Mouse (Mus musculus) megakaryocyte, embryonic 14.5 days (primary cell): ENCODE measurements around the gene Mafb. TPM values are rescaled to one million over a fixed set of nuclear protein-coding genes. Genes with fewer than 3 reads are reported as not detected.
A peak's percentile ranks its signal among the peaks of the same experiment; 100 is the strongest.

ENCODE experiments used
- H3K27me3 ChIP-seq: replicated peaks from 2 replicates; pipeline ENCODE3; 2012; ENCODE audit warnings: inconsistent platforms
- H3K36me3 ChIP-seq: replicated peaks from 2 replicates; pipeline ENCODE3; 2012; ENCODE audit warnings: low read length, inconsistent platforms, mixed read lengths
- H3K4me1 ChIP-seq: 2 replicates; pipeline ENCODE4 v1.6.1; 2012; ENCODE audit warnings: inconsistent platforms
- H3K4me3 ChIP-seq: replicated peaks from 2 replicates; pipeline ENCODE3; 2012; ENCODE audit warnings: moderate library complexity, mild to moderate bottlenecking, inconsistent platforms
- H3K9me3 ChIP-seq: 2 replicates; pipeline ENCODE4 v1.6.1; 2012; ENCODE audit warnings: inconsistent platforms
- FLI1 ChIP-seq: IDR thresholded peaks from 2 replicates; pipeline ENCODE4 v1.6.1; 2012; ENCODE audit warnings: low read length, inconsistent platforms, mixed read lengths
- GATA1 ChIP-seq: IDR thresholded peaks from 3 replicates; pipeline ENCODE4 v1.6.1; 2012; ENCODE audit warnings: mixed read lengths, low read length, inconsistent platforms, borderline replicate concordance
- polyA plus RNA-seq: library from polyadenylated mRNA; stranded (reverse); fragments of >175 nt; gene quantifications from 2 replicates; pipeline ENCODE4 v1.2.3, GENCODE M21; 2012; ENCODE audit warnings: low replicate concordance; ENCODE audit not compliant: insufficient read depth

Gene Mafb
- polyA plus RNA-seq, result 7.6 and 26.8 TPM in 2 replicates

DNA sequence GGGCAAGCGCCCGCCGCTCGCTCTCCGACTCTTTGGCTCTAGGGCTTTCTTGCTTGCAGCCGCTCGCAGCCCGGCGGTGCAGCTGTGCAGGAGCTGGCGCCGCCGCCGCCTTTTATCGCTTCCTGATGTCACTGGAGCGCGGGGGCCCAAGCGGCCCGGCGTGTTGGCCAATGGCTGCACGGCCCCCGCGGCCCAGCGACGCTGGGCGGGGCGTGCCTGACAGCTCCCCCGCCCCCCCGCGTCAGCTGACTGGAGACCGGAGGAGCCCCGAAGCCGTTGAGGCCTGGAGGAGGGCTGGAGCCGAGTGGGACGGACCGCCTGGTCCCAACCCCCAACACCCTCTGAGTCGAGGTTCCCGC is at the start of gene Mafb:
Gene Mafb, minus strand, starts transcription at position 86 of the 359 bp plus-strand sequence.
- Histone ChIP-seq H3K27me3 (peaks cover 98% of the 10 kb centered on the region), H3K9me3 (peaks cover 8% of the 10 kb centered on the region; the same call in 1 of the 2 replicates), H3K4me1 (peaks cover 38% of the 10 kb centered on the region), H3K36me3 (no peaks in the 10 kb centered on the region), H3K4me3 (peak within 1 kb of the TSS; percentile 90)
- TF ChIP-seq FLI1, result no peak
- no peak for TF ChIP-seq GATA1

GRCm38 (mm10) chr2:160415161-160415560 is 48.3 kb upstream of the Mafb start:
- Histone ChIP-seq H3K4me1 (no peaks in the 10 kb centered on the region), H3K27me3 (no peaks in the 10 kb centered on the region), H3K4me3 (no peak overlapping the region), H3K36me3 (no peaks in the 10 kb centered on the region), H3K9me3 (peaks cover 15% of the 10 kb centered on the region; the same call in 1 of the 2 replicates)
- TF ChIP-seq GATA1, result no peak
- no peak for TF ChIP-seq FLI1

GRCm38 (mm10) chr2:160414736-160415135 is 47.9 kb upstream of the Mafb start:
- no peak for TF ChIP-seq GATA1
- TF ChIP-seq FLI1, result no peak
- no peak overlapping the region for H3K4me3 ChIP-seq
- H3K9me3 ChIP-seq, result peaks cover 15% of the 10 kb centered on the region; the same call in 1 of the 2 replicates
- no peaks in the 10 kb centered on the region for H3K36me3 ChIP-seq
- no peaks in the 10 kb centered on the region for H3K4me1 ChIP-seq
- no peaks in the 10 kb centered on the region for H3K27me3 ChIP-seq

DNA sequence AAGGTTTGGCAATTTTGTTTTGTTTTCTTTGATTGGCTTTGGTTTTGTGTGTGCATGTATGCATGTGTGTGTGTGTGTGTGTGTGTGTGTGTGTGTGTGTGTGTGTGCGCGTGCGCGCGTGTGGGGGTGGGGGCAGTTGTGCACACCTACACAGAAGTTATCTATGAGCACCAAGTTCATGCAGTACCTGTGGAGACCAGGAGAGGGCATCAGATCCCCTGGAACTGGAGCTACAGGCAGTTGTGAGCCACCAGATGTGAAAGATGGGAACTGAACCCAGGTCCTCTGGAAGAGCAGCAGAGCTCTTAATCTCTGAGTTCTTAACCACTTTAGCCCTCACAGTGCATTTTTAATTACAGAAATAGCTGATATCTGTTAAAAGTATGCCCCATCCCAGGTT is 47.1 kb upstream of the Mafb start:
- no peak for TF ChIP-seq GATA1
- TF ChIP-seq FLI1, result no peak
- H3K27me3 ChIP-seq, result no peaks in the 10 kb centered on the region
- peaks cover 16% of the 10 kb centered on the region; the same call in 1 of the 2 replicates for H3K9me3 ChIP-seq
- no peaks in the 10 kb centered on the region for H3K4me1 ChIP-seq
- no peaks in the 10 kb centered on the region for H3K36me3 ChIP-seq
- H3K4me3 ChIP-seq, result no peak overlapping the region

- H3K4me3 ChIP-seq, result no peak overlapping the region
- H3K27me3 ChIP-seq, result peaks cover 2% of the 10 kb centered on the region
- peaks cover 25% of the 10 kb centered on the region for H3K9me3 ChIP-seq
- H3K36me3 ChIP-seq, result no peaks in the 10 kb centered on the region
- no peaks in the 10 kb centered on the region for H3K4me1 ChIP-seq
- TF ChIP-seq GATA1 (no peak), FLI1 (no peak)
Measured at GRCm38 (mm10) chr2:160413055-160413454, 46.2 kb upstream of the Mafb start.

GRCm38 (mm10) chr2:160411431-160411830 is 44.6 kb upstream of the Mafb start:
- H3K4me3 ChIP-seq, result no peak overlapping the region
- no peaks in the 10 kb centered on the region for H3K36me3 ChIP-seq
- peaks cover 25% of the 10 kb centered on the region for H3K9me3 ChIP-seq
- peaks cover 2% of the 10 kb centered on the region for H3K27me3 ChIP-seq
- TF ChIP-seq GATA1 (no peak), FLI1 (no peak)
- H3K4me1 ChIP-seq, result no peaks in the 10 kb centered on the region

DNA sequence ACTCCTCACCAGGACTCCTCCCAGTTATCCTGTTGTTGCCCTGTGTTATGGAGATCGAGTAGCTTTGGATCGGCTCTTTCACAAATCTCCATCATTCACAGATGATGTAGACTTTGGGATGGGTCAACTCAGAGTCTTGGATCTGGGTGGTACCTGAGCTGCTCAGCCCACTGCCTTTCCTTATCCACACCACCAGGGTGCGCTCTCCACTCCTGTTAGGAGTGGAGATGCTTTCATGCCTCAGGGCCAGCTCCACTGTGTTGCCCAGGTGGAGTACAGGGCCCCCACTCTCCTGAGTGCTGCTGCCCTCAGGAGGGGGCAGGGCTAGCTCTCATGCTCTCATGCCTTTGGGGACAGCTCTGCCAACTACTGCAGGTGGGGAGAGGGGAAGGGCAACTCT is 40.9 kb upstream of the Mafb start:
- Histone ChIP-seq H3K9me3 (peaks cover 10% of the 10 kb centered on the region), H3K27me3 (peaks cover 2% of the 10 kb centered on the region), H3K36me3 (no peaks in the 10 kb centered on the region), H3K4me3 (no peak overlapping the region), H3K4me1 (no peaks in the 10 kb centered on the region)
- TF ChIP-seq FLI1 (no peak), GATA1 (no peak)

- Histone ChIP-seq H3K4me3 (no peak overlapping the region), H3K9me3 (no peaks in the 10 kb centered on the region), H3K4me1 (no peaks in the 10 kb centered on the region), H3K36me3 (no peaks in the 10 kb centered on the region), H3K27me3 (peaks cover 1% of the 10 kb centered on the region)
- TF ChIP-seq GATA1, result no peak
- no peak for TF ChIP-seq FLI1
Measured at GRCm38 (mm10) chr2:160397747-160398146, 30.9 kb upstream of the Mafb start.

- Histone ChIP-seq H3K27me3 (peaks cover 1% of the 10 kb centered on the region), H3K4me3 (no peak overlapping the region), H3K36me3 (no peaks in the 10 kb centered on the region), H3K4me1 (no peaks in the 10 kb centered on the region), H3K9me3 (no peaks in the 10 kb centered on the region)
- TF ChIP-seq GATA1, result no peak
- TF ChIP-seq FLI1, result no peak
Measured at GRCm38 (mm10) chr2:160394735-160395134, 27.9 kb upstream of the Mafb start.

- no peaks in the 10 kb centered on the region for H3K9me3 ChIP-seq
- TF ChIP-seq GATA1 (no peak), FLI1 (no peak)
- H3K27me3 ChIP-seq, result peaks cover 2% of the 10 kb centered on the region
- no peaks in the 10 kb centered on the region for H3K4me1 ChIP-seq
- no peaks in the 10 kb centered on the region for H3K36me3 ChIP-seq
- H3K4me3 ChIP-seq, result no peak overlapping the region
Measured at GRCm38 (mm10) chr2:160392648-160393047, 25.8 kb upstream of the Mafb start.

DNA sequence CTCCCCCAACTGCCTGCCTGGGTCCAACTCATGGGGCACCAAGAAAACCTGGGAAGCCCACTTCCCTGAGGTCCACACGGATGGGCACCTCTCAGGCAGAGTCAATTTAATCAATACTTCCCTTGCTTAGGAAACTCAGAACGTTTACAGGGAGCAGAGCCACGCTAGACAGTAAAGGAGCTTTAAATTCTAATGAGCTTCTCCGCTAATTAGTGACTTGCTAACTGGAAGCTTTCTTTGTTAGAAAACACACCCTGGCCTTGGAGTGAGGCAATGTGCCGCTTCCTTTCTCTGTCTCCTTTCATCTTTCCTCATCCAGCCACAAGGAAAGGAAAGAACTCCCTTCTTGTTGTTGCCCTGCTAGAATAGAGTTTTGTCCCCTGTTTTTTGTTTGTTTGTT is 21.7 kb upstream of the Mafb start:
- Histone ChIP-seq H3K9me3 (no peaks in the 10 kb centered on the region), H3K4me3 (no peak overlapping the region), H3K27me3 (peaks cover 2% of the 10 kb centered on the region), H3K4me1 (no peaks in the 10 kb centered on the region), H3K36me3 (no peaks in the 10 kb centered on the region)
- no peak for TF ChIP-seq GATA1
- no peak for TF ChIP-seq FLI1
